Mouse (Mus musculus): ENCODE results near the gene Klhl13.

The Klhl13 gene

DNA sequence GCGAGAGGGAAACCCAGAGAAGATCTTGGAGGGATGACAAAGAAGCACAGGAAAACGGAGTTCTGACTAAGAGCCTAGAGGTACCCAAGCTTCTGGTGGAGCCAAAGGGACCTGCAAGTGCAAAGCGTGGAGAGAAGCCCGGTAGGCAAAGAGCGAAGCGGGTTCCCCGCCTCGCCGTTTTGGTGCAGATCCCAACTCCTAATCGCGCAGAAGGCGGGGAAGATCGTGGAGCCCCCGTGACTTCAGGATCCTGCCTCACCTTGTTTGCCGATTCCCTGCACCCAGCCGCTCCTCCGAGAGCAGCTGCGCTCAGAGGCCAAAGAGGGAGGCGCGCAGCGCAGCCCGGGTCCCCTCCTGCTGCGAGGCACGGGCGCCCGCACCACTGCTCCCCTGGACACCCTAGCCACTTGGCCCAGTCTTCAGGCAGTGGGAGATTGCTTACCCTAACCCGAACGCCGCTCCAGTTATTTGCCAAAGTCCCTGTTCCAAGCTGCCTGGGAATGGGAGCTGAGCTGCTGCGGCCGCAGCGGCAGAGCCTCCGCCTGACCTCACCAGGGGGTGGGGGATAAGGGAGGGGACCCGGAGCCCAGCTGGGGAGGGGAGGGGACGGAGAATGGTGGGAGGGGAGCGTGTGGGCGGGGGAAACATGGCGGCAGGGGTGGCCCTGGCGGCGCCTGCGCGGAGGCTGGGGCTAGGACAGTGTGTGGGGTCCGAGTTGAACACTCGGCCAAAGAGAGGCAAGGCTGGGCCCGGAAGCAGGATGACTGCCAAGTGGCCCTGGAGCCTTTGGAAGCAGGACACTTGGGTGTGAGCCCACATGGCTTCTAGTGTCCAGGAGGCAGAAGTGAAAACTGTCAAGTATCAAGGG, at the start of gene Klhl13:
Gene Klhl13 (minus strand): TSS at position 569 of the 868 bp plus-strand sequence.
- DNase-seq (ENCODE audit: low read depth, low spot score) = peak; percentile 29

GRCm38 (mm10) chrX:23409296-23410149, 44.6 kb upstream of the Klhl13 start:
- DNase-seq (ENCODE audit: low read depth, low spot score) = no peak

GRCm38 (mm10) chrX:23388716-23389115, 23.8 kb upstream of the Klhl13 start:
- DNase-seq (ENCODE audit: low read depth, low spot score) = no peak

DNA sequence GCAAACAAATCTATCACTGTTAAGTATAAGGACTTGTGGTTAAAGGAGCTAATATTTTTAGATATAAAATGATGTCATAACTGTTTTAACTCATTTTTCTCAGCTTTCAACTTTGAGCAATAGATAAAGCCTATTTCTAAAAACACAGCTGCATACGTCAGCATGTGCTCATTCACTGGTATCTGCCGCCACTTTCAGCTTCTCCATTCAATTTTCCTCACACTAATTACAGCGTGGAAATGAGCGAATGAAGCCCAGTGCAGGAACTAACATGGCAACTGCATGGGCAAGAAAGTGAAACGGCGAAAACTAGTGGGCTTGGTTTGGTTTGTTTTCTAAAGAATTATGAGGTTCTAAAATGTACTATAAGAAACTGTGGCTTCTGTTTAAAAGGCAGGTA, 1.4 kb downstream of the Klhl13 start:
- DNase-seq (ENCODE audit: low read depth, low spot score) = no peak

- no peak for DNase-seq (ENCODE audit: low read depth, low spot score)
These were observed 4.4 kb downstream of the Klhl13 start for GRCm38 (mm10) chrX:23360446-23360845.

- no peak for DNase-seq (ENCODE audit: low read depth, low spot score)
These were observed 14.8 kb downstream of the Klhl13 start for GRCm38 (mm10) chrX:23350083-23350482.

- no peak for DNase-seq (ENCODE audit: low read depth, low spot score)
These were observed 36.8 kb downstream of the Klhl13 start for GRCm38 (mm10) chrX:23328116-23328515.

DNA sequence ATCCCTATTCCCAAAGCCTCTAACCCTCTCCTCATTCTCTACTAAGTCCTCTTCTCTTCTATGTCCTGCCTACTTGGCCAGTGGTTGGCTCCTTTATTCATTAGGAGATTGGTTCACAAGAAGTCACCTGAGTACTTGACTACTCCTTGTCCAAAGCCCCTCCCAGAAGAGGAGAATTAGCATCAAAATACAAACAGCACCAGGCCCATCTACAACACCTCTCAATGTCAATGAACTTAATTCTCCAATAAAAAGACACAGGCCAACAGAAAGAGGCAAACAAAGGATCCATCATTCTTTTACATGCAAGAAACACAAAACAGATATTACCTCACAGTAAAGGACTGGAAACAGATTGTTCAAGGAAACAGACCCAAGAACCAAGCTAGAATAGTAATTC, 46.0 kb downstream of the Klhl13 start:
- no peak for DNase-seq (ENCODE audit: low read depth, low spot score)

- no peak for DNase-seq (ENCODE audit: low read depth, low spot score)
These were observed 68.8 kb downstream of the Klhl13 start for GRCm38 (mm10) chrX:23295952-23296598.

DNA sequence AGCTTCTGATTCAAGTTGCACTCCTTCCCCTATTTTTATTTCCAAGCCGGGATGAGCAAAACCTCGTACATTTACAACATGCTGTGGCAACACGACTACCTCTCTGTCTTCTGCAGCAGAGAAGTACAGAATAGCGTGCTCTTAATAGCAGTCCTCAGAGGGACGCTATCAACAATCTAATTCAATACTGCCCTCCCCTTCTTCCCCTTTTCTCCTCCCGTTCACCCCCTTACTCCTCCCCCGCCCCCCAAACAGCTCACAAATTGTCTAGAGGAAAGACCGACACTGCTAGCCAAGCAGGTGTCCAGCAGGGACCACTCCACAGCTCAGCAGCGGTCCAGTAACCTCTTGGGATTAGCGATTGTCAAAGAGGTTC, 79.5 kb downstream of the Klhl13 start:
- DNase-seq (ENCODE audit: low read depth, low spot score) = no peak

- DNase-seq (ENCODE audit: low read depth, low spot score) = no peak
These were observed 80.1 kb downstream of the Klhl13 start for GRCm38 (mm10) chrX:23284530-23285441.

DNA sequence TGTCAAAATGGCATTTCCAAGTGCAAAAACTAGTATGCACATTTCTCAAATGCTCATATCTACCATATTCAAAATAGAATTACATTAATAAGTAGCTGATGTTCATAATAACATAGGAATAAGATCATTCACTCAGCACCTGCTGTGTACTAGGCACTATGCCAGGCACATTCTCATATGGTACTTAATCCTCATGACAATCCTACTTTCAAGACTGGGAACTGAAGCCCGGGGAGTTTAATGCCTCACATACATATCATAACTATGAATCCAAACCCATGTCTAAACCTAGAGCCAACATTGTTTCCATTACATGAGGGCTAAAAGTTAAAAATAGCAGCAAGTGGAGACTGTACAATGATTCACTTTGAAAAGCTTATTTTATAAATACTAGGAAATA, 97.3 kb downstream of the Klhl13 start:
- DNase-seq (ENCODE audit: low read depth, low spot score) = no peak

DNA sequence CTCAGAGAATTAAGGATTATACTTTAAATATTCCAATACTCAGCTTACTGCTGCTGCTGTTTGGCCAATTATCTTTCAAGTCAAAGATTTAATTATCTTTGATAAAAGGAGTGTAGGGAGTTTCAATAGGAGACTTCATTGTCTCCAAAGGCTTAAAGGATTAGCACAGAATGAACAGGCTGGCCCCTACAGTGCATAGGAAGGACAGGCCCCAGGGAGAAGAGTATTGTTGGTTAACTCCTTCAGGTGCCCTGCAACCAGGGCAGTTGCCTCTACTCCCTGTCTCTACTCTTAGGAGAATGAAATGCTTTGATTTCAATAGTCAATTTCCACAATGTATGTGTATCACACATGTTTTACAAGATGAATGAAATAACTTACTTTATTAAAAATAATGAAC, 116.1 kb downstream of the Klhl13 start:
- DNase-seq (ENCODE audit: low read depth, low spot score) = no peak
